Mouse (Mus musculus) telencephalon, adult 2 months (tissue): ENCODE measurements around the gene Serpina3g.

ENCODE experiments used
- DNase-seq: peaks from one replicate; pipeline ENCODE4 v3.0.0-alpha.2; 2011; ENCODE audit warnings: low read depth, low spot score

The Serpina3g gene

DNA sequence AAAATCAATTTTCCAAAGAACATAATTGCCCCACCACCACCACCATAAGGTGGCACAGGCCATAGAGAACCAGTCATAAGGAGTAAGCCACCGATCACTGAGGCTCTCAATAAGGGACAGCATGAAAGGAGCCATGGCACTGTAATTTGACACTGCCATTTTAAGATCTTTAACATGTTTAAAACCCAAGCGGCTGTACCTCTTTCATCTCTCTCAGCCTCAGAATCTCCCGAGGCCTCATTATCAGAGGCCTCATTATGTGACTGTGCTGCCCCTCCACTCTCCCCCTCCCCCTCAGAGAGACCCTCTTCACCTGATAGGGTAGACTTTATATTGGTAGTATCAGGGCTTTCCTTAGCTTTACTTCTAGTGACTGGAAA lies 43.0 kb downstream of the Serpina3g start:
- no peak for DNase-seq

DNA sequence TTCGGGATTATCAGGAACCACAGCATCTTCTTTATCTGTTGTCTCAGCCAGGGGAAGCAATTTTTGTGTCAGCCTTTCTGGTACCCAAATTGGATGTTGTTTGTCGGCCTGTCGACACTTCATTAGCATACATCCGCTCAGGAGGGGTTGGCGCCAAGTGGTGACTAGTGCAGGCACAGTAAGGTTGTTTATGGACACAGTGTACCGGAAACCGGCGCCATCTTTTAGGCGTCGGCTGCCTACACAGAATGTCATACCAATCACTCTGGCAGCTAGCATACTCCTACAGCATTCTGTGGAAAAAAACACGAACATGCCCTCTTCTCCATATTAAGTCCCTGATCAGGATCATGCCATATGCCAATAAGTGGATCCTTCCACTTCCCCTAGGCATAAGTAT lies 47.3 kb downstream of the Serpina3g start:
- DNase-seq = no peak

- no peak for DNase-seq
These were observed 52.3 kb downstream of the Serpina3g start for GRCm38 (mm10) chr12:104288336-104288735.

DNA sequence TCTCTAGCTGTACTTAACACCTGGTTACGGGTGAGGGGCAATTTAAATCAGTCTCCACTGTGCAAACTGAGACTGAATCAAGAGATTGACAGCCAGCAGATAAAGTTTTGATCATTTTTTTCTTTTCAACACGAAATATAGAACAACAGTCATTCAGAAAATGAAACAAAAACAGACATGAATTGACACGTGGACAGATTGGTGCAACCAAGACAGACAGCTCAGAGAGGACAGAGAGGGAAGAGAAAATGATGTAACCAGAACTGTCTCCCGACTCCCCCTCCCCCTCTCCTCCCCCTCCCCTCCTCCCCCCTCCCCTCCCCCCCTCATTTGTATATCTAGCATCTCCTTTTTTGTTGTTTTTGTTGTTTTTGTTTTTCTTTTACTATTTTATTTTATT lies 53.8 kb downstream of the Serpina3g start:
- no peak for DNase-seq
